Mouse (Mus musculus): ENCODE data around the gene Clcn1.

DNA sequence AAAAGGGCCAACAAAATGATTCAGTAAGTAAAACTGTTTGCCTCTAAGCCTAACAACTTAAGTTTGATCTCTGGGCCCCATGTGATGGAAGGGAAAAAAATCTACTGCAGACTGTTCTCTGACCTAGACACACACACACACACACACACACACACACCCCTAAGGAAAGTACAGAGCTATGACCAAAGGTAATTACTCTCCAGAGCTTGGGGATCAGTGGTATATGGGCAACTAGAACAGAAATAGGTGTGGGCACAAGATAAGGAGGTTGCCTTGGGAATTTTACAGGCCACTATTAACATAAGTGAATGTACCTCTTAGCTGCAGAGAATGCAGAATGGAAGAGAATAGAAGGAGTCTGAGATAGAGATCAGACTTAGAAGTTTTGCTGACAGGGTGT lies 1.1 kb downstream of the Clcn1 start:
- TF ChIP-seq MYOD1 (IDR thresholded peaks at IDR 0.05; ENCODE audit: control insufficient read depth in 1 of 3, insufficient read length in 2 of 3, low read depth in 2 of 3) = no peak
- no peak for TF ChIP-seq POLR2AphosphoS2 (IDR thresholded peaks at IDR 0.05; ENCODE audit: insufficient read length, low read depth)
- no peak for TF ChIP-seq REST (IDR thresholded peaks at IDR 0.05; ENCODE audit: insufficient read depth, insufficient read length)
- TF ChIP-seq CEBPB (IDR thresholded peaks at IDR 0.05; ENCODE audit: insufficient read depth, poor library complexity, severe bottlenecking) = no peak
- no peak for TF ChIP-seq TCF12 (IDR thresholded peaks at IDR 0.05; ENCODE audit: insufficient read depth, poor library complexity, severe bottlenecking)
- TF ChIP-seq USF1 (IDR thresholded peaks at IDR 0.05; ENCODE audit: low read depth) = no peak
- TF ChIP-seq POLR2A (IDR thresholded peaks at IDR 0.05; ENCODE audit: insufficient read length, low read depth) = no peak
- no peak for TF ChIP-seq E2F4 (IDR thresholded peaks at IDR 0.05; ENCODE audit: insufficient read depth)
- no peak for TF ChIP-seq MAX (IDR thresholded peaks at IDR 0.05; ENCODE audit: low read depth)
- TF ChIP-seq MYOG (IDR thresholded peaks at IDR 0.05; ENCODE audit: control insufficient read depth in 1 of 3, insufficient read depth in 1 of 3, insufficient read length in 2 of 3, low read depth in 2 of 3) = no peak
- no peak for TF ChIP-seq TCF3 (IDR thresholded peaks at IDR 0.05; ENCODE audit: insufficient read length, low read depth)
